Mouse (Mus musculus) embryo, embryonic 11.5 days (tissue): ENCODE data around the gene Psmd5.
A peak's percentile ranks its signal among the peaks of the same experiment; 100 is the strongest.
"Not testable (repeated sequence)": the region's sequence is repeated elsewhere in the genome, so short reads cannot be mapped to it uniquely, and the experiment has no call there.

Source experiments
- DNase-seq: peaks from one replicate; pipeline ENCODE4 v3.0.0-alpha.2; 2012; ENCODE audit warnings: low read depth, low spot score

Psmd5 gene

DNA sequence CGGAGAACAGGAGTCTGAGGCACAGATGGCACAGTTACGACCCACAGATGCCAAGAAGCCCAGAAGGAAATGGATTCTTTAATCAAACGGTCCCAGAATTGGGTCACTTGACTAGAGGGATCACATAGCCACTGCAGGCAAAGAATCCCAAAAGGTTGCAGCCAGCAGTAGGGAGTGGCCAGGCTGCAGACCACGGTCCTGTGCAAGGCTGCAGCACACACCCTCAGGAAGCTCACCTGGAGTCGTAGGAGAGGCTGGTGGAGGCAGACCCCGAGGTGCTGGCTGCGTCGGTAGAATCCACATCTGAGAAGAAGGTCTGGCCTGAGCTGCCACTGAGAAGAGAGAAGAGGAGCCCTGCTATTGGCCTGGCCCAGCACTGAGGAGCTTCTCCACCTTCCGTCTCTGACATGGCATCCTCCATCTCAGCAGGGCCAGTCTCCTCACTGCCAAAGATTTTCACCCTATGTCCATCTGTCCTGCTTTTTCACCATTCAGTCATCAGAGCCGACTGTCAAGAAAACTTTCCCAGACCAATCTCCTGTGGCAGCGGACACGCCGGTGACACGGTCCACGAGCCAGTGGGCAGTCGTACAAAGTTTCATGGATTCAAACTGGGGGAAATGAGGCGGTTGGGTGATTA is 22.2 kb upstream of the Psmd5 start:
- no peak for DNase-seq

DNA sequence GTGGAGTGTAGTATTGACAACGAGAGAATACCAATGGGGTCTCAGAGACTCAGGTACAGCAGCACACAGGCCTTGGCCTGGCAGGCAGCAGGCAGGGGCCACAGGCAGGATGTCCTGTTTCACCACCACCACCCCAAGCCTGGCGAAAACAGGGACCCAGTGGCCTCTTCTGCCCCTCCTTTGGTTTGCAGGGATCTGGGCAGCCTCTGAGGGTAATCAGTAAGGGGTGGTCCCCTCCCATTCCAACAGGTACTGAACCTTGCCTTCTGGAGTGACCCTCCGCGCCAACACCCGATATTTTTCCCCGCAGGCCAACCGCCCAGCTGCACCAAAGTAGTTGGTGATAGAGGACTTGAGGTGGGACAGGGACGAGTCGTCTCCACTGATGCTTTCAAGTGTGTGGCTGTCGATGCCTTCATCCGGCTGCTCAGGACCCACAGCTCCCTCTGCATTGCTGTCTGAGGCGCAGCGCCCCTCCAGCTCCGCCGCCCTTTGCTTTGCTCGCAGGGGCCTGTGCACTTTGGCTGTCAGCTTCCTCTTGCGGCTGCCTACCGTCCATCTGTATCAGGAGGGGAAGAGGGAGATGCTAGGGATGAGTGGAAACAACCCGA is 20.8 kb upstream of the Psmd5 start:
- no peak for DNase-seq

DNA sequence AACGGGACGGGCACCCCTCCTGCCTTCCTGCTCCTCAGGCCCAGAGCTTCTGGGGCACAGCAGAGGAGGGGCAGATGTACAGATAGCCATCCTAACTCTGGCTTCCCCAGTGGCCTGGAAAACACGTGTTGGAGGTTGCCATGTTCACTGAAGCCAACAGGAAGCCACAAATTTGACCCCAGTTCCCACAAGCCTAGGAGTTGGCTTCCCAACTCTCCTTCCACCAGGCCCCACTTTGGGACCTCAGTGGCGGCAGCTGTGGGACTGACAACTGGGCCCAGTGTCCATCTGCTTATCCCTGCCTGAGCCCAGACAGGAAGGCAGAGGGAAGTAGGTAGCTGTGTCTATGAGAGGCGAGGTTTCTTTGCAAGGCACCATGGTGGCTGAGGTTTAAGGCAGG is 19.2 kb upstream of the Psmd5 start:
- no peak for DNase-seq

DNA sequence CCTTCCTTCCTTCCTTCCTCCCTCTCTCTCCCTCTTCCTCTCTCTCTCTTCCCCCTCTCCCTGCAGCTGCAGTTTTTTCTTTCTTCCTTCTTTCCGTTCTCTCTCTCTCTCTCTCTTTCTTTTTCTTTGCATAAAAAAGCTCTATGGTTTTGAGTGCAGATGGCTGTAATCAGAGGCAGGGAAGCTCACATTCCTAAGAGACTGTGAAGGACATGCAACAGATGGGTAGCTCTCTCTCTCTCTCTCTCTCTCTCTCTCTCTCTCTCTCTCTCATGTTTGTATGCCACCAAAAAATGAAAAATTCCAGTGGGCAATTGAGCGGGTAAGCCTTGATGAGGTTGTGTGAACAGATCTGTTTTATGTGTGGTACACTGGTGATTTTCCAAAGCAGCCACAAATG is 9.4 kb upstream of the Psmd5 start:
- no peak for DNase-seq

DNA sequence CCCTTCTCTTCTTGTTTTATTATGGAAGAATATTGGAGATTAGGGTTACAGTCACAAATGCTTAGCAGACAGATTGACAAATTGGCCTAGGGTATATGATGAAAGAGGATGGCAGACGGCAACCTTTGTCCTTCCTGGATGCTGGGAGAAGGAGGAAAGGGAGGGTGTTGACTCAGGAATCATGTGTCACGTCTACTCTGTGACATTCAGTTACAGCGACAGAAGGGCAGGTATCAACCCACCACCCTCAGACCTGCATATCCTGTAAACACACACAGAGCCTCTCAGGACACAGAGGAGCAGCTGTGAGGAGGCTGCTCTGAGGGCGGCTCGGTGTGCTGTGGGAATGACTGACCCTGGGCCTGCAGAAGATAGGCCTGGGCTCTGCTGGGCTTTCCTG is 8.4 kb upstream of the Psmd5 start:
- DNase-seq = no peak

- no peak for DNase-seq
Measured at GRCm38 (mm10) chr2:34882757-34883156, 8.0 kb upstream of the Psmd5 start.

GRCm38 (mm10) chr2:34880054-34880453 is 5.3 kb upstream of the Psmd5 start:
- no peak for DNase-seq

DNA sequence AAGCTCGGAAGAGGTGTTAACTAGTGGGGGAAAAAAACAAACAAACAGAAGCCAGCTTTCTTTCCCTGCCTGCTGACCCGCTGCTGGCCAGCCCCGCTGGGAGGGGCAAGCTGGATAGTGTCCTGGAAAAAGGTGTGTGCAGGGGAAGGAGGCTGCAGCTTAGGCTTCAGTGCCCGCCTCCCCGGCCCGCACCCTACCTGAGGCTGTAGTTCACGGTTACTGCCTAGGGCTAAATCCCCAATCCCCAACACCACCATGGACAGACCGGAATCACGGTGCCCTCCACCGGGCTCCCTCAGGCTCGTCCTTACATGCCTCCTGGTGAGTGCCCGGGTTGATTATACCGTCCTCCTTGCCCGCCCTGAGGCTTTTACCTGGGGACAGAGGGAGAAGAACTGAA is 497 bp downstream of the Psmd5 start, which contains the start of gene Cutal:
TSS of gene Cutal (plus strand) at position 126 of the 400 bp plus-strand sequence.
- DNase-seq = no peak

GRCm38 (mm10) chr2:34870520-34871474 is 4.0 kb downstream of the Psmd5 start:
- DNase-seq = peak; percentile 99

- DNase-seq = no peak
Measured at GRCm38 (mm10) chr2:34869680-34870079, 5.1 kb downstream of the Psmd5 start.

- DNase-seq = no peak
Measured at GRCm38 (mm10) chr2:34857728-34858127, 17.0 kb downstream of the Psmd5 start.

DNA sequence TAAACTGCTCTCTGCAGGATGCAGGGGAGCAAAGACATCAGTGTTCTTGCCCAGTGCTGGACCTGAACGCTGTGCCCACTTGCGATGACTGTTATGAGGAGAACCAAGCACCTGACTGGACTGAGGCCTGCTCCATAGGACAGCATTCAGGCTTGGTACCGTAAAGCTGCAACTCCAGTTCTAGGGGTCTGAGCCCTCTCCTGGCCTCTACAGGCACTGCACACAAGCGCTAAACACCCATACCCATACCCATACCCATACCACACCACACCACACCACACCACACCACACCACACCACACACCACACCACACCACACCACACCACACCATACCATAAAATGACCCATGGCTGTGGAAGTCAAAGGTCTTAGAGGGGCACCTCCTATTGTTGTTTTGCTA is 19.5 kb downstream of the Psmd5 start:
- DNase-seq = no peak

GRCm38 (mm10) chr2:34847702-34848101 is 27.1 kb downstream of the Psmd5 start:
- DNase-seq = no peak

- DNase-seq = no peak
Measured at GRCm38 (mm10) chr2:34843211-34843939, 31.4 kb downstream of the Psmd5 start.

- DNase-seq = no peak
Measured at GRCm38 (mm10) chr2:34841706-34842105, 33.1 kb downstream of the Psmd5 start.

DNA sequence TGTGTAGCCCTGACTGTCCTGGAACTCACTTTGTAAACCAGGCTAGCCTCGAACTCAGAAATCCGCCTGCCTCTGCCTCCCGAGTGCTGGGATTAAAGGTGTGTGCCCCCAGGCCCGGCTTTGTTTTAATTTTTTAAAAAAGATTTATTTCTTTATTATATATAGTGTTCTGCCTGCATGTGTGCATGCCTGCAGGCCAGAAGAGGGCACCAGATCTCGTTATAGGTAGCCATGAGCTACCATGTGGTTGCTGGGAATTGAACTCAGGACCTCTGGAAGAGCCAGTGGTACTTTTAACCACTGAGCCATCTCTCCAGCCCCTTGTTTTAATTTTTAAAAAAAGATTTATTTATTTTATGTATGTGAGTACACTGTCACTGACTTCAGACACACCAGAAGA is 34.6 kb downstream of the Psmd5 start:
- not testable (repeated sequence) for DNase-seq

GRCm38 (mm10) chr2:34835669-34836068 is 39.1 kb downstream of the Psmd5 start:
- no peak for DNase-seq

DNA sequence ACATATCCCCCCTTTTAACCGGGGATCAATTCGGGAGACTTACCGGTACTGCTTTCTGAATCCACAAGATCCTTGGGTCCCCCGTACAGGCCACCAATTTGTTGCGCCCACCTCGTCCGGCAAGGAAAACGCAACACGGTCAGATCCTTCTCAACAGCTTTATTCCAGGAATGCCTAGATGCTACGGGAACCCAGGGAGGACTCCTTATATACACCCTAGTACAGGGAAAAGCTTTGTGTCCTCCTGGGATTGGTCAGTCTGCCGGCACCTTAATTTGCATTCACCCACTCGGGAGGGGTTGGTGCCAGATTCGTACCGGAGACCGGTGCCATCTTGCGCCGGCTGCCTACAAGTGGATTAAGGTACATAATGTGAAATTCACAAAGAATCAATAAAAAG is 41.1 kb downstream of the Psmd5 start:
- DNase-seq = no peak

DNA sequence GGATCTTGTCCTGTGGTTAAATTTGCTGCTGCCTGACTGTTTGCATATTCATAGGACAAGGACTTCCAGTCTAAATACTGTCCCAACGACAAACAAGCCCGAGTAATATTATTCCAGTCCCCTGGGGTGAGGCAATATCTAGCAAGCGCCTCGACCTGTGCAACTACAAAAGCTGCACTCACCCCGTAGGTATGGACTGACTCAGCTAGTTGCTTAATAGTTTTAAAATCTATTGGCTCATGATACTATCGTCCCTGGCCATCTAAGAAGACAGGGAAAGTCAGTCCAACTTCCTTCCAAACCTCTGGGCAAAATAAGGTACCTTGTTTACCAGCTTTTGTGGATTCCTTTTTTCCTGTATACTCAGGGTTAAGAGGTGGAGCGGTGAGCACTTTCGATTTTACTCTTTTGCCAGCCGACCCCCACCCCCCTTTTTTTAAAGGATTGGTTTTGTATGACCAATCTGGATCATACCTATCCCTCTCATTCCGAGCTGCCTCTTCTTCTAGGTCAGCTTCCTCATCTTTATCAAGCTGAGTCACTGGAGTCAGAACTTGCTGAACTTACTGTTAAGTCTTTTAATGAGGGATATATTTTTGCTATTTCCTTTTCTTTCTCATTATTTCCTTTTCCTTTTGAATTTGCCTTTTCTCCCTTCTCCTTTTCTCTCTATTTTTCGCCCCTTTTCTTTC is 41.9 kb downstream of the Psmd5 start, which contains the start of gene Gm34653:
TSS of gene Gm34653 (plus strand) at position 242 of the 692 bp plus-strand sequence.
- DNase-seq = not testable (repeated sequence)

- not testable (repeated sequence) for DNase-seq
Measured at GRCm38 (mm10) chr2:34830066-34830465, 44.7 kb downstream of the Psmd5 start.

DNA sequence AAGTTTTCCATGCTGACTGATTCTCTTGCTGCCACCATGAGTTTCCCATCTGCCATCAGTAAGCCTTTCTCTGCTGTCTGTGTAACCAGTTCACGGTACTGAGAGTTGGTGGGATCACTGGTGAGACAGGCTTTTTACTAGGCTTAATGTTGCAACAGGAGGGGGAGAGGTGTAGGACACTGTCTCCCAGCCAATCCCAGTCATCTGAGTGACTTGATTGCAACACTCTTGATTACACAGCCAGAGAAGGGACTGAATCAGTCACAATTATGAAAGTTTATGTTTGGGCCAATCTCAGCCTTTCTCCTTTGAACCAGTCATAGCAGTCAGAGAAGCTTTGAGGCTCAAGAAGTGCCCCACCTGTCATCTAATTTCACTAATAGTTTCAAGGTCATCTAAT is 46.7 kb downstream of the Psmd5 start:
- no peak for DNase-seq
